Mouse (Mus musculus) testis, adult 2 months (tissue): ENCODE measurements around the gene Gcnt2.

ENCODE experiments used
- CTCF ChIP-seq: fragments of 200-500 bp; IDR thresholded peaks from 2 replicates; pipeline ENCODE4 v1.5.1; 2012; ENCODE audit warnings: low read depth, mild to moderate bottlenecking, inconsistent platforms, low read length, moderate library complexity; ENCODE audit not compliant: control insufficient read depth, insufficient read depth, insufficient replicate concordance
- POLR2A ChIP-seq: fragments of 200-500 bp; IDR thresholded peaks from 2 replicates; pipeline ENCODE4 v1.6.1; 2012; ENCODE audit warnings: low read depth, mild to moderate bottlenecking, inconsistent platforms, low read length, moderate library complexity; ENCODE audit not compliant: control insufficient read depth

DNA sequence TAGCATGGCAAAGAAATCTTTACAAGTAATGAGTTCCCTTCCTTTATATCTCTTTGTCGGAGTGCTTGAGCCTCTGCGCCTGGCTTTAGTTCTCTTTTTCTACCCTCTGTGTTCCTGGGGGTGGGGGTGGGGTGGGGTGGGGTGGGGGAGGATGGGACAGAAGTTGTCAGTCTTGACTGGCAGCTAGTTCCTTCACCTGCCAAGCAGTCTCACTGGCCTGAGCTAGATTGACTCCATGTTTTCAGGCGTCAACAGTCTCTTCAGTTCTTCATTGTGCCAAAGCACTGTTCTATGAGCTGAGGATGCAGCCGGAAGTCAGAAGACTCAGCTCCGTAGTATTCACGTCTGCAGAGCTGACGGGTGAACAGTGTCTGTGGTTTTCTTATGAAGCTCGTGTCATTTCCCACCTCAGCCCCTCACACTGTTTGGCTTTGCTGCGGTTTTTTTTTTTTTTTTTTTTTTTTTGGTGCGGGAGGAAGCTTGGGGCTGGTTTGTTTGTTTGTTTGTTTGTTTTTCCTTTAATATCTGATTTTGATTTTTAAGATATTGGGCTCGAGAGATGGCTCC is 62.8 kb downstream of the Gcnt2 start:
- no peak for TF ChIP-seq CTCF
- TF ChIP-seq POLR2A, result no peak
